Mouse (Mus musculus) layer of hippocampus, adult 2 months (tissue): ENCODE measurements around the gene Slc8a2. TPM values are rescaled to one million over a fixed set of nuclear protein-coding genes. Genes with fewer than 3 reads are reported as not detected.
A peak's percentile ranks its signal among the peaks of the same experiment; 100 is the strongest.

Experiments
- DNase-seq, 2 experiments: peaks; one replicate each; pipeline ENCODE4 v3.0.0; 2022; ENCODE audit warnings: low spot score in 2 of 2
- H3K27ac ChIP-seq: fragments of 200-600 bp; 2 replicates; pipeline ENCODE4 v1.8.1; 2022
- H3K4me3 ChIP-seq: fragments of 200-600 bp; 2 replicates; pipeline ENCODE4 v1.8.1; 2022; ENCODE audit warnings: mild to moderate bottlenecking
- CTCF ChIP-seq: fragments of 200-600 bp; conservative IDR thresholded peaks from 2 replicates; pipeline ENCODE4 v1.8.1; 2022; ENCODE audit warnings: antibody characterized with exemption, mild to moderate bottlenecking, moderate library complexity
- total RNA-seq, 2 experiments: library from RNA; stranded (reverse); gene quantifications; 2 replicates each; pipeline ENCODE4 v1.2.3; 2021

Slc8a2 gene
- total RNA-seq, 2 experiments from 2014 or later = 305 to 320 TPM

DNA sequence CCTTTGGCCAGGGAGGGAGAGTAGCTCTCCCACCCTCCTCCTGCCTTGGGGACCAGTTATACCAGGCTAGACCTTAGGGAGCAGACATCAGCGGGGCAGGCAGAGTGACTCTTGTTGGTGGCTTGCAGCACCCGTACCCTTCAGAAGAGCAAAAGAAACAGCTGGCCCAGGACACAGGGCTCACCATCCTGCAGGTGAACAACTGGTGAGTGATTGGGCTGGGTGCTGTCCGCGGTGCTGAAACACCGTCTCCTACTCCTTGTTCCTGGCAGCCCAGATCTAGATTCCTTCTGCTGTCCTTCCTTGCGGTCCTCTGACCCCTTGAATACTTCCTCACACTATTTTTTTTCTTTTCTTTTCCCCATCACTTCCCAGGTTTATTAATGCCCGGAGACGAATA, 54.0 kb downstream of the Slc8a2 start:
- no peak overlapping the region for H3K4me3 ChIP-seq
- no peak for TF ChIP-seq CTCF
- no peak overlapping the region for H3K27ac ChIP-seq
- DNase-seq = no peak

DNA sequence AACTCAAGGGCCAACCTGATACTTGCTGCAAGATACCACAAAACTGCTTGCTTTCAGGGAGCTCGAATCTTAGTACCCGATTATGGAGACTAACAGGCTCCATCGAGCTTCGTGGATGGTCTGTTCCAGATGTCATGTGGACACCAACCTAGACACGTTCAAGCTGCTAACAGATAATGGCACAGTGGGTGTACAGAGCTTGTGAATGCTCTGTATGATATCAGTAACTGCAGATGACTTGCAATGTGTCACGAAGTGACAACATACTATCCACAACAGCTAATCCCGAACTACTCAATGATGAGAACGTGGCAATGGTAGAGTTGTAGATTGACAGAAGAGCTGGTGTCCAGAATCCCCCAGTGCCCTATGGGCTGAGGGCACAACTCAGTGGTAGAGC, 57.9 kb downstream of the Slc8a2 start:
- Histone ChIP-seq H3K4me3 (no peak overlapping the region), H3K27ac (no peak overlapping the region)
- no peak for DNase-seq
- no peak for TF ChIP-seq CTCF

DNA sequence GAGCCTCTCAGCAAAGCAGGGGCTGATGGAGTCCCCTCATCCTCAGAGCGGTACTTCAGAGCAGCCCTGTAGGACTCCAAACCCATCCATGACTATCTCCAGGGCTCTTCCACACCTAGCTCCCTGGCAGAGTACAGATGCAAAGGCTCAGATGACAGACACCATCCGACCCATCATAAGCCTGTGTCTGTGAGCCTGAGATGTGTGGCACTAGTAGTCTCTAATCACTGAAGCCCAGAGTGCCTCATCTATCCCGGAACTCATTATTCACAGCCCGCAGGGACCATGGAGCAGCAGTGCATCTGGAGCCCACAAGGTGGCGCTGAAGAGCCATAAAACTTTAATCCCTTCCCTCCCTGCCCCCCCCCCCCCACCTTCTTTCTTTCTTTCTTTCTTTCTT, 62.7 kb downstream of the Slc8a2 start:
- DNase-seq = peak; percentile 71 to 83
- Histone ChIP-seq H3K4me3 (no peak overlapping the region), H3K27ac (no peak overlapping the region)
- TF ChIP-seq CTCF = peak; percentile 76

GRCm38 (mm10) chr7:16193702-16194101, 64.1 kb downstream of the Slc8a2 start:
- TF ChIP-seq CTCF = no peak
- no peak overlapping the region for H3K27ac ChIP-seq
- DNase-seq = no peak
- no peak overlapping the region for H3K4me3 ChIP-seq

DNA sequence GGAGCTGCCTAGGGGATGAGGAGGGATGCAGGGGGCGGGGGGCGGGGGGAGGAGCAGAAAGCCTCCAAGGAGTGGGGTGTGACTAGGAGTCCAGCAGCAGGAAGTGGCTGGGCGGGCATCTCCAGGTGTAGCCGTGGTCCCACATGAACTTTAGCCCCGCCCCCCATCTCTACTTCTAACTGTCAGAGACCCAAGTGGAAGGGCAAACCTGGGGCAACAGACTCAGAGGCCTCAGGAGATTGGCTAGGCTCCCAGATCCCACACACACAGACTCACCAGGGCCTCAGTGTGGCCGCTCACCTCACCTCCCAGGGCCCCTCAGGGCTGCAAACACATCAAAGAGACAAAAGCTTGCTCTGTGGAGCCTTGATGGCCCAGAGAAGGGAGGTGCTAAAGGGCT, 67.0 kb downstream of the Slc8a2 start:
- Histone ChIP-seq H3K27ac (no peak overlapping the region), H3K4me3 (no peak overlapping the region)
- DNase-seq = no peak
- TF ChIP-seq CTCF = no peak

DNA sequence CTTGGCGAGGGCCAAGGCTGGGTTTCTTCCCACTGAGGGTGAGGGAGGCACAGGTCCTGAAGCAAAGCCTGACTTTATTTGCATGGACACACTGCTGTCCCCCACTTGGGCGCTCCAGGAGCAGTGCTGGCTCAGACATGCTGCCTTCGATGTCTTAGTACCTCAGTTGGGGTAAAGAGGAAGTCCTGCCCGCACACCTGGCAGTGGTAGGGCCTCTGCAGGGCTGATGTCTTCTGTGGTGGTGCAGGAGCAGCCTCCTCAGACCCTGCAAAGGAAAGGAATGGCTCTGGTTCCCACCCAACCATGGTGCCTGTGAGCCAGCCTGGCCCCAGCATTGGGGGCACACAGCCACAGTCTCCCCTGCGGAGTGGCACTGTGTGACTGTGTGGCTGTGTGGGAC, 67.5 kb downstream of the Slc8a2 start:
- no peak for TF ChIP-seq CTCF
- Histone ChIP-seq H3K27ac (no peak overlapping the region), H3K4me3 (no peak overlapping the region)
- DNase-seq = no peak

GRCm38 (mm10) chr7:16198540-16198939, 68.9 kb downstream of the Slc8a2 start:
- TF ChIP-seq CTCF = no peak
- H3K27ac ChIP-seq = no peak overlapping the region
- H3K4me3 ChIP-seq = no peak overlapping the region
- no peak for DNase-seq

- TF ChIP-seq CTCF = no peak
- no peak for DNase-seq
- Histone ChIP-seq H3K27ac (no peak overlapping the region), H3K4me3 (no peak overlapping the region)
Measured at GRCm38 (mm10) chr7:16201136-16201535, 71.5 kb downstream of the Slc8a2 start.

GRCm38 (mm10) chr7:16202756-16203504, 73.3 kb downstream of the Slc8a2 start:
- no peak for DNase-seq
- no peak for TF ChIP-seq CTCF
- H3K27ac ChIP-seq = no peak overlapping the region

GRCm38 (mm10) chr7:16203505-16203903, 73.9 kb downstream of the Slc8a2 start:
- TF ChIP-seq CTCF = no peak
- DNase-seq = no peak
- no peak overlapping the region for H3K4me3 ChIP-seq
- H3K27ac ChIP-seq = no peak overlapping the region

More at GRCm38 (mm10) chr7:16202756-16203504, 73.3 kb downstream of the Slc8a2 start:
- no peak overlapping the region for H3K4me3 ChIP-seq

DNA sequence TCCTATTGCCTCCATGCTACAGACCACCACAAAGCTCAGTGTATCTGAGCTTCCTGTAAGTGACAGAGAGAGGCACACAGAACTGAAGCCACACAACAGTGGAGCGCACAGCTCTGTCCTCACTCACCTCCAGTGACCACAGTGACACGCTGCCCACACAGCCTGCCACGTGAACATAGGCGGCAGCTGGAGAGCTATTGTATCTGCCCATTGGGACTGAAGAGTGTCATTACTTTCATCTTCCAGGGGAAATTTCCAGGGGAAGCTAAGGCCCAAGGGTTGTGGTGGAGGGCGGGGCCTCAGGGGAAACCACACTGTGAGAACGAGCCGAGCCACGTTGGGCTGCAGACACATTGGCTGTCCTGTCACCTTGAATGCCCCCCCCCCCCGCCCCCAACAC, 75.2 kb downstream of the Slc8a2 start:
- Histone ChIP-seq H3K4me3 (no peak overlapping the region), H3K27ac (no peak overlapping the region)
- DNase-seq = no peak
- no peak for TF ChIP-seq CTCF

DNA sequence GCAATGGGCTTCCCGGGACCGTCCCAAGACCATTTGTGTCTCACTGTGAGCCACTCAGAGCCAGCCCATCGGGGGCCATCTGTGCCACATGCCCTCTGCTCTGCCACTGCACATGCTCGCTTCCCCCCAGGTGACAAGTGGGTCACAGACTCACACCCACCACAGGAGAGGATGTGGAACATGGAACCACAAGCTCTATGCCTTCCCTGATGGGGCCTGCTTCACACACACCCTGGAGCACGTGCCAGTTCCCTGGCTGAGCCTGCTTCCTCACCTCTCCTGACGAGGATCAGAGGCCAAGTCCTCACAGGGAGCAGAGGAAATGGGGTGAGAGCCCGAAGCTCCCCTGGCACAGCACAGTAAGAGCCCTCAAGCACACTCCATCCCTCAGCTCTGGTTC, 77.5 kb downstream of the Slc8a2 start:
- no peak for DNase-seq
- peak overlapping the region; percentile 70; the same call in 1 of the 2 replicates for H3K27ac ChIP-seq
- no peak overlapping the region for H3K4me3 ChIP-seq
- no peak for TF ChIP-seq CTCF

DNA sequence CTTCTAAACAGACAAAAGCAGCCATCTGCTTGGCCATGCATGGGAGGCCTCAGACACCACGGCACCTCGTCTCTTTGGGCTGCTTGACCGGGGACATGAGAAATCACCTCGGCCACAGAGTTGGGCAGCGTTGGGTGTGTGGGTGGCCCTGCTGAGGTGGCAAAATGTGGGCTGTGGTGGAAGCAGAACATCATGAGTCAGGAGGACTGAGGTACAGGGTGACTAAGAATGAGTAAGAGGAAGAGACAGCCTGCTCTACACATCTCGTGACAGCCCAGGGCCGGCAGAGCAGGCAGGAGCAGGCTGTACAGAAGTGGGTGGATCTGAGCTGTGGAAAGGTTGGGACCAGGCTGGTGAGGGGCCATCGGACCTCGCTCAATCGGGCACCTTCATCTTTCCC, 77.9 kb downstream of the Slc8a2 start:
- Histone ChIP-seq H3K27ac (peak overlapping the region; percentile 70), H3K4me3 (no peak overlapping the region)
- TF ChIP-seq CTCF = no peak
- peak; percentile 33 to 55 for DNase-seq

DNA sequence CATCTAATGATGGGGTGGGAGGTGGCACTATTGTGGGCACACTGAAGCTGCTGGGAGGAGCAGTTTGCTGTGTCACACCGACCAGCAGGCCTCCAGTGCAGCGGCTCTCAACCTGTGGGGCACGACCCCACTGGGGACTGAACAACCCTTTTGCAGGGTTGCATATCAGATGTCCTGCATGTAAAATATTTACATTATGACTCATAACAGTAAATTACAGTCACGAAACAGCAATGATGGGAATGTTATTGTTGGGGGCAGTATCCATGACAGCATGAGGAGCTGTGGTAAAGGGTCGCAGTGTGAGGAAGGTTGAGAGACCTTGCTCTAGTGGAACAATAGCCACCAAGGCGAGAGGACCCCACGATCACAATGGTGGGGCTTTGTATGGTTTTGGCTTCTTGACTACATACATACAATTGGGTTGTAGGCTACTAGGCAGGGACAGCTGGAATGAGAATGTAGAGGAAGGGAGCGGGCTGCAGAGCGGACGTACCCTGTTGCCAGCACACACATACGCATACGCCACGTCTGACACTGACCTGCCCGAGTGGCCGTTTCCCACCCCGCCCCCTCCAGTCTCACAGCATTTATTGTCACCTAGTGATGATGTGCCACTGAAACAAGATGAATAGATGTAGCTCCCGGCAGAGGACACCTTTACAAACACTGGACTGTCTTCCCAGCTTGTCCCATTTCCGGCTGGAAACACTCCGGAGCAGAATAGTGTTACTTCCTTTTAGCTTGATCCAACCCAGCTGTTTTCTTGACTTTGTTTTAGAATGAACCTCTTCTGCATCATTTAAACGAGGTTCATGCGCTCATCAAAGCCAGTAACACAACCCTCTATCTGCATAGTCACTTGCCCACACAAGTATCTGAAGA, 79.4 kb downstream of the Slc8a2 start:
- DNase-seq = no peak
- Histone ChIP-seq H3K4me3 (no peak overlapping the region), H3K27ac (no peak overlapping the region)
- no peak for TF ChIP-seq CTCF

Other genes starting within 250 kb of the Slc8a2 start
- gene Crx, start 249.9 kb upstream of the Slc8a2 start, total RNA-seq = not detected
- gene Crxos, start 247.2 kb upstream of the Slc8a2 start, total RNA-seq = not detected
- 1,000 to 10,000 TPM; 1,462 to 1,494 TPM for gene Selenow, start 207.4 kb upstream of the Slc8a2 start, total RNA-seq
- gene Nop53, start 183.8 kb upstream of the Slc8a2 start, total RNA-seq = 100 to 1,000 TPM; 115 to 121 TPM
- 1 to 10 TPM; 6.7 to 7.3 TPM for gene Ehd2, start 162.3 kb upstream of the Slc8a2 start, total RNA-seq
- gene Bicra, start 81.9 kb upstream of the Slc8a2 start, total RNA-seq = 10 to 100 TPM; 20.8 to 22.8 TPM
- 1 to 10 TPM in 1 of 2 experiments, under 1 TPM in 1; 0.59 to 1.1 TPM for gene Zfp541, start 68.0 kb upstream of the Slc8a2 start, total RNA-seq
- gene Napa, start 31.4 kb upstream of the Slc8a2 start, total RNA-seq = 100 to 1,000 TPM; 309 to 325 TPM
- gene Kptn, start 9.9 kb upstream of the Slc8a2 start, total RNA-seq = 10 to 100 TPM; 39.4 to 47.0 TPM
- gene Meis3, start 45.3 kb downstream of the Slc8a2 start, total RNA-seq = 10 to 100 TPM; 37.3 to 38.6 TPM
- gene Dhx34, start 92.2 kb downstream of the Slc8a2 start, total RNA-seq = 10 to 100 TPM; 12.3 to 12.4 TPM
- gene C5ar2, start 114.3 kb downstream of the Slc8a2 start, total RNA-seq = under 1 TPM; 0.39 to 0.59 TPM
- gene C5ar1, start 129.7 kb downstream of the Slc8a2 start, total RNA-seq = 1 to 10 TPM in 1 of 2 experiments, under 1 TPM in 1; 0.90 to 2.6 TPM
- 10 to 100 TPM; 32.0 to 35.5 TPM for gene Inafm1, start 143.8 kb downstream of the Slc8a2 start, total RNA-seq
- 10 to 100 TPM; 79.7 to 81.0 TPM for gene Ccdc9, start 157.0 kb downstream of the Slc8a2 start, total RNA-seq
- gene Bbc3, start 178.6 kb downstream of the Slc8a2 start, total RNA-seq = 10 to 100 TPM; 12.5 to 14.9 TPM